Mouse (Mus musculus): ENCODE data around the gene Gpat2. TPM values are rescaled to one million over a fixed set of nuclear protein-coding genes. Genes with fewer than 3 reads are reported as not detected.

The Gpat2 gene
- polyA plus RNA-seq (2012; rRNA removed), result 0.31 and 0.85 TPM in 2 replicates

DNA sequence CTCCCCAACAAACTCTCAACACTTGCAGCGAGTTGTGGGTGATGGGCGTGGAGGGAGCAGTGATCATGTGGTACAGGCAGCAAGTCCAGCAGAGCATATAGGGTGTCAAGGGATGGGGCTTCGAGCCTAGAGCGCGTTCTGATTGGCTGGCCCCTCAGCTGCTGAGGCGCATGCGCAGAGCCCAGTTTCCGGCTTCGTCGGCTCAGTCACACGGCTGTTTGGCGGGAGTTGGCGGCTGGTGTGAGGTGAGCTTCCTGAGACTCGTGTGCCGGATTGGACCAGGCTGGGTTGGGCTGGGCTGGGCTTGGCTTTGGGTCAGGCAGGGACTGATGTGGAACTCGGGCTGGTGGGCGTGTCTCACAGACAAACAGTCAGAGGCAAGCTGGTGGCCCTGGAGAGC, at the start of gene Gpat2:
Gene Gpat2 (plus strand): TSS at position 223 of the 400 bp plus-strand sequence.
- TF ChIP-seq POLR2A (IDR thresholded peaks at IDR 0.05; ENCODE audit: control insufficient read depth, extremely low read depth, insufficient read depth, low read length, poor library complexity) (no peak), CTCF (IDR thresholded peaks at IDR 0.05; ENCODE audit: borderline replicate concordance, control insufficient read depth, extremely low read depth, insufficient read depth, low read length, poor library complexity) (no peak)
- Histone ChIP-seq H3K27me3 (ENCODE audit: control insufficient read depth, insufficient read depth, low read length) (no peaks in the 10 kb centered on the region), H3K4me3 (ENCODE audit: control insufficient read depth, insufficient read depth, low read length) (no peak within 1 kb of the TSS), H3K4me1 (replicated peaks; ENCODE audit: control insufficient read depth, insufficient read depth, low read length) (no peaks in the 10 kb centered on the region), H3K36me3 (ENCODE audit: control insufficient read depth, insufficient read depth, low read length) (no peaks in the 10 kb centered on the region), H3K27ac (ENCODE audit: control insufficient read depth, insufficient read depth, low read length) (no peak within 1 kb of the TSS)
- 93% methylated on average over 17 of the region's 17 CpGs for WGBS
- DNase-seq, result no peak

- Histone ChIP-seq H3K4me1 (replicated peaks; ENCODE audit: control insufficient read depth, insufficient read depth, low read length) (no peaks in the 10 kb centered on the region), H3K27ac (ENCODE audit: control insufficient read depth, insufficient read depth, low read length) (no peak overlapping the region), H3K4me3 (ENCODE audit: control insufficient read depth, insufficient read depth, low read length) (no peak overlapping the region), H3K36me3 (ENCODE audit: control insufficient read depth, insufficient read depth, low read length) (no peaks in the 10 kb centered on the region), H3K27me3 (ENCODE audit: control insufficient read depth, insufficient read depth, low read length) (no peaks in the 10 kb centered on the region)
- DNase-seq, result peak; percentile 56
- WGBS, result 21% methylated on average over 7 of the region's 7 CpGs
- TF ChIP-seq POLR2A (IDR thresholded peaks at IDR 0.05; ENCODE audit: control insufficient read depth, extremely low read depth, insufficient read depth, low read length, poor library complexity) (no peak), CTCF (IDR thresholded peaks at IDR 0.05; ENCODE audit: borderline replicate concordance, control insufficient read depth, extremely low read depth, insufficient read depth, low read length, poor library complexity) (peak; percentile 61; the same call in 1 of the 2 replicates)
Measured at GRCm38 (mm10) chr2:127375759-127376341, 49.1 kb upstream of the Gpat2 start.

- no peak overlapping the region for H3K27ac ChIP-seq (ENCODE audit: control insufficient read depth, insufficient read depth, low read length)
- no peaks in the 10 kb centered on the region for H3K27me3 ChIP-seq (ENCODE audit: control insufficient read depth, insufficient read depth, low read length)
- H3K36me3 ChIP-seq (ENCODE audit: control insufficient read depth, insufficient read depth, low read length), result no peaks in the 10 kb centered on the region
- 97% methylated on average over 6 of the region's 6 CpGs for WGBS
- TF ChIP-seq CTCF (IDR thresholded peaks at IDR 0.05; ENCODE audit: borderline replicate concordance, control insufficient read depth, extremely low read depth, insufficient read depth, low read length, poor library complexity) (no peak), POLR2A (IDR thresholded peaks at IDR 0.05; ENCODE audit: control insufficient read depth, extremely low read depth, insufficient read depth, low read length, poor library complexity) (no peak)
- H3K4me1 ChIP-seq (replicated peaks; ENCODE audit: control insufficient read depth, insufficient read depth, low read length), result no peaks in the 10 kb centered on the region
- no peak for DNase-seq
- H3K4me3 ChIP-seq (ENCODE audit: control insufficient read depth, insufficient read depth, low read length), result no peak overlapping the region
Measured at GRCm38 (mm10) chr2:127376423-127377051, 48.5 kb upstream of the Gpat2 start.

GRCm38 (mm10) chr2:127377942-127378610, 46.9 kb upstream of the Gpat2 start:
- no peaks in the 10 kb centered on the region for H3K27me3 ChIP-seq (ENCODE audit: control insufficient read depth, insufficient read depth, low read length)
- no peaks in the 10 kb centered on the region for H3K4me1 ChIP-seq (replicated peaks; ENCODE audit: control insufficient read depth, insufficient read depth, low read length)
- whole genome bisulfite sequencing, result 74% methylated on average over 7 of the region's 7 CpGs
- DNase-seq, result no peak
- TF ChIP-seq CTCF (IDR thresholded peaks at IDR 0.05; ENCODE audit: borderline replicate concordance, control insufficient read depth, extremely low read depth, insufficient read depth, low read length, poor library complexity) (no peak), POLR2A (IDR thresholded peaks at IDR 0.05; ENCODE audit: control insufficient read depth, extremely low read depth, insufficient read depth, low read length, poor library complexity) (no peak)
- H3K4me3 ChIP-seq (ENCODE audit: control insufficient read depth, insufficient read depth, low read length), result no peak overlapping the region
- no peaks in the 10 kb centered on the region for H3K36me3 ChIP-seq (ENCODE audit: control insufficient read depth, insufficient read depth, low read length)
- H3K27ac ChIP-seq (ENCODE audit: control insufficient read depth, insufficient read depth, low read length), result no peak overlapping the region

- Histone ChIP-seq H3K27ac (ENCODE audit: control insufficient read depth, insufficient read depth, low read length) (no peak overlapping the region), H3K27me3 (ENCODE audit: control insufficient read depth, insufficient read depth, low read length) (no peaks in the 10 kb centered on the region), H3K4me1 (replicated peaks; ENCODE audit: control insufficient read depth, insufficient read depth, low read length) (no peaks in the 10 kb centered on the region), H3K4me3 (ENCODE audit: control insufficient read depth, insufficient read depth, low read length) (no peak overlapping the region), H3K36me3 (ENCODE audit: control insufficient read depth, insufficient read depth, low read length) (no peaks in the 10 kb centered on the region)
- WGBS, result 95% methylated on average over 7 of the region's 7 CpGs
- TF ChIP-seq CTCF (IDR thresholded peaks at IDR 0.05; ENCODE audit: borderline replicate concordance, control insufficient read depth, extremely low read depth, insufficient read depth, low read length, poor library complexity), result no peak
- no peak for TF ChIP-seq POLR2A (IDR thresholded peaks at IDR 0.05; ENCODE audit: control insufficient read depth, extremely low read depth, insufficient read depth, low read length, poor library complexity)
- DNase-seq, result no peak
Measured at GRCm38 (mm10) chr2:127378611-127378990, 46.4 kb upstream of the Gpat2 start.

DNA sequence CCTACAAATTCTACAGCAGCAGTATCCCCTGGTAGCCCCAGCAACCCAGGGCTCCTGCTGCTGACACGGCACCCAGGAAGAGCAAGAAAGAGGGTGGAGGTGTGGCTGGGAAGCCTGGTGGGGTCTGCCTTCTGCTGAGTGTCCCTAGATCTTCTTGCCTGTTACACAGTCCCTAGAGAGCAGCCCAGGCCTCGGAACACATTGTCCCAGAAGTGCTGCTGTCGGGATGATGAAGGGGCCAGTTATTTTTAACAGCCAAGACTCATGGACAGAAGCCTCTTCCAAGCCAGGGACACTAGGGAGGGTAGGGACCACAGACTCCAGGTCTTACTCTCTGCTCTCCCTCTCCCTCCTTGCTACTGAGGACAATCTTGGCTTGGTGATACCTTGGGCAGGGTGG, 45.7 kb upstream of the Gpat2 start:
- no peak for DNase-seq
- TF ChIP-seq CTCF (IDR thresholded peaks at IDR 0.05; ENCODE audit: borderline replicate concordance, control insufficient read depth, extremely low read depth, insufficient read depth, low read length, poor library complexity) (no peak), POLR2A (IDR thresholded peaks at IDR 0.05; ENCODE audit: control insufficient read depth, extremely low read depth, insufficient read depth, low read length, poor library complexity) (no peak)
- no peaks in the 10 kb centered on the region for H3K4me1 ChIP-seq (replicated peaks; ENCODE audit: control insufficient read depth, insufficient read depth, low read length)
- 97% methylated on average over 3 of the region's 3 CpGs for WGBS
- H3K4me3 ChIP-seq (ENCODE audit: control insufficient read depth, insufficient read depth, low read length), result no peak overlapping the region
- no peaks in the 10 kb centered on the region for H3K27me3 ChIP-seq (ENCODE audit: control insufficient read depth, insufficient read depth, low read length)
- H3K36me3 ChIP-seq (ENCODE audit: control insufficient read depth, insufficient read depth, low read length), result no peaks in the 10 kb centered on the region
- H3K27ac ChIP-seq (ENCODE audit: control insufficient read depth, insufficient read depth, low read length), result no peak overlapping the region

Measured in thymus, adult 2 months (tissue).